In genomic region chr17:34170877-34171498, GRCm38 (mm10) we compare ENCODE assay signal across 9 mouse cellular contexts. TPM values are rescaled to one million over a fixed set of nuclear protein-coding genes. Genes with fewer than 3 reads are reported as not detected.
A peak's percentile ranks its signal among the peaks of the same experiment; 100 is the strongest.
DNase-seq lines count a peak whose midpoint lies in the region; ATAC-seq and TF ChIP-seq lines count a peak whose summit lies in the region.
"Had no signal": no experiment of that assay in that cellular context is flagged by ENCODE, and none has a peak within 500 bp of the region (broad histone marks: within the 10 kb centered on the region; RNA-seq: fewer than 3 reads in every experiment).

No protein-coding gene starts in this region.

- peak; percentile 43 for TF ChIP-seq CTCF in ES-Bruce4 (IDR thresholded peaks at IDR 0.05; ENCODE audit: low read depth, low read length)

- H3K9ac ChIP-seq in ES-Bruce4 (ENCODE audit: low read depth, poor library complexity, severe bottlenecking): no peak overlapping the region
- no peak overlapping the region for H3K9ac ChIP-seq in lung, embryonic 16.5 days (ENCODE audit: low read length)
- H3K9ac ChIP-seq: neural tube, embryonic 13.5 days had no signal

- 0 out of 2 replicates have a peak overlapping the region, but pooled peaks have one; percentile 9 for H3K4me2 ChIP-seq in lung, embryonic 16.5 days (ENCODE audit: low read depth, low read length)
- H3K4me2 ChIP-seq: neural tube, embryonic 13.5 days had no signal

- H3K4me1 ChIP-seq in ES-Bruce4 (ENCODE audit: control insufficient read depth, insufficient read depth, low read length): no peaks in the 10 kb centered on the region
- H3K4me1 ChIP-seq in heart, embryonic 10.5 days: no peaks in the 10 kb centered on the region
- no peaks in the 10 kb centered on the region for H3K4me1 ChIP-seq in lung, embryonic 16.5 days (replicated peaks; ENCODE audit: control insufficient read depth, insufficient read depth, low read length)
- H3K4me1 ChIP-seq: neural tube, embryonic 13.5 days had no signal

- ATAC-seq in lung, embryonic 16.5 days (ENCODE audit: low read depth): peak; percentile 68

- TF ChIP-seq POLR2A in ES-Bruce4 (IDR thresholded peaks at IDR 0.05; ENCODE audit: insufficient read depth, low read length): no peak

- no peaks in the 10 kb centered on the region for H3K36me3 ChIP-seq in ES-Bruce4 (ENCODE audit: control insufficient read depth, insufficient read depth, low read length, poor library complexity, severe bottlenecking)
- H3K36me3 ChIP-seq in heart, embryonic 10.5 days: no peaks in the 10 kb centered on the region
- H3K36me3 ChIP-seq in lung, embryonic 16.5 days (ENCODE audit: control insufficient read depth, insufficient read depth, low read length): no peaks in the 10 kb centered on the region
- H3K36me3 ChIP-seq: neural tube, embryonic 13.5 days had no signal

- TF ChIP-seq EP300 in ES-Bruce4 (IDR thresholded peaks at IDR 0.05; ENCODE audit: insufficient read depth, low read depth, low read length): no peak

- H3K4me3 ChIP-seq in ES-Bruce4 (ENCODE audit: low read depth, low read length): no peak overlapping the region
- no peak overlapping the region for H3K4me3 ChIP-seq in heart, embryonic 10.5 days
- no peak overlapping the region for H3K4me3 ChIP-seq in lung, embryonic 16.5 days (ENCODE audit: low read length)
- H3K4me3 ChIP-seq: neural tube, embryonic 13.5 days had no signal

- H3K9me3 ChIP-seq in ES-Bruce4 (replicated peaks; ENCODE audit: control insufficient read depth, insufficient read depth, low read length, poor library complexity, severe bottlenecking): peaks cover 5% of the 10 kb centered on the region
- 0 out of 2 replicates have a peak, but pooled peaks cover 2% of the 10 kb centered on the region for H3K9me3 ChIP-seq in heart, embryonic 10.5 days
- H3K9me3 ChIP-seq in lung, embryonic 16.5 days (ENCODE audit: control insufficient read depth, low read length): peaks cover 5% of the 10 kb centered on the region
- H3K9me3 ChIP-seq: neural tube, embryonic 13.5 days had no signal

- WGBS in heart, embryonic 10.5 days: 39% methylated on average over 13 of the region's 13 CpGs
- WGBS in lung, embryonic 16.5 days: 34% methylated on average over 13 of the region's 13 CpGs

- DNase-seq in ZHBTc4 (ENCODE audit: low read depth, low spot score): peak; percentile 71
- DNase-seq in cerebellum, postnatal 36 days: peak; percentile 74 to 83
- peak; percentile 78 for DNase-seq in heart, embryonic 10.5 days (ENCODE audit: low spot score)
- DNase-seq in layer of hippocampus, adult 9-11 months: peak; percentile 71
- DNase-seq in right cerebral cortex, postnatal 25 days: peak; percentile 52
- DNase-seq in urinary bladder, postnatal 4 days (ENCODE audit: low spot score in 2 of 2): peak; percentile 52 to 85

- no peak overlapping the region for H3K27ac ChIP-seq in ES-Bruce4 (ENCODE audit: insufficient read depth, low read length)
- H3K27ac ChIP-seq in heart, embryonic 10.5 days: no peak overlapping the region
- H3K27ac ChIP-seq in lung, embryonic 16.5 days (ENCODE audit: low read length): no peak overlapping the region
- H3K27ac ChIP-seq: neural tube, embryonic 13.5 days had no signal

- H3K27me3 ChIP-seq in ES-Bruce4 (ENCODE audit: control insufficient read depth, insufficient read depth, low read length, poor library complexity, severe bottlenecking): no peaks in the 10 kb centered on the region
- 0 out of 2 replicates have a peak, but pooled peaks cover 4% of the 10 kb centered on the region for H3K27me3 ChIP-seq in heart, embryonic 10.5 days (ENCODE audit: insufficient read depth, poor library complexity, severe bottlenecking)
- H3K27me3 ChIP-seq in lung, embryonic 16.5 days (ENCODE audit: control insufficient read depth, insufficient read depth, low read depth, low read length): no peaks in the 10 kb centered on the region; the same call in none of the 2 replicates

RNA-seq across cellular contexts. Expression of gene Tap1, which starts 16.4 kb away (rescaled TPM):
- 21.6 and 24.6 TPM in 2 replicates for polyA plus RNA-seq in ES-Bruce4 (2011; ENCODE audit: insufficient read depth, insufficient read length, low read depth, missing spikeins)
- 0.84 and 1.2 TPM in 2 replicates for polyA plus RNA-seq in heart, embryonic 10.5 days (2016; fragmentation: Nextera tagmentation; extraction: Ambion mirVana)
- polyA plus RNA-seq in lung, embryonic 16.5 days (2015; fragmentation: Nextera tagmentation; extraction: Ambion mirVana): 7.2 and 9.7 TPM in 2 replicates

RNA-seq across cellular contexts. Expression of gene Psmb9, which starts 16.6 kb away (rescaled TPM):
- 8.7 and 10.2 TPM in 2 replicates for polyA plus RNA-seq in ES-Bruce4 (2011; ENCODE audit: insufficient read depth, insufficient read length, low read depth, missing spikeins)
- polyA plus RNA-seq in heart, embryonic 10.5 days (2016; fragmentation: Nextera tagmentation; extraction: Ambion mirVana): 0.41 and 0.60 TPM in 2 replicates
- polyA plus RNA-seq in lung, embryonic 16.5 days (2015; fragmentation: Nextera tagmentation; extraction: Ambion mirVana): 8.8 and 12.8 TPM in 2 replicates

RNA-seq across cellular contexts. Expression of gene H2-DMb1, which starts 18.1 kb away (rescaled TPM):
- polyA plus RNA-seq in ES-Bruce4 (2011; ENCODE audit: insufficient read depth, insufficient read length, low read depth, missing spikeins): 0.65 and 1.1 TPM in 2 replicates
- polyA plus RNA-seq in heart, embryonic 10.5 days (2016; fragmentation: Nextera tagmentation; extraction: Ambion mirVana): 0.23 and 0.29 TPM in 2 replicates
- polyA plus RNA-seq in lung, embryonic 16.5 days (2015; fragmentation: Nextera tagmentation; extraction: Ambion mirVana): 3.7 and 6.2 TPM in 2 replicates
- polyA plus RNA-seq: neural tube, embryonic 13.5 days had no signal

RNA-seq across cellular contexts. Expression of gene Psmb8, which starts 26.5 kb away (rescaled TPM):
- 20.5 and 27.6 TPM in 2 replicates for polyA plus RNA-seq in ES-Bruce4 (2011; ENCODE audit: insufficient read depth, insufficient read length, low read depth, missing spikeins)
- 0.86 and 0.87 TPM in 2 replicates for polyA plus RNA-seq in heart, embryonic 10.5 days (2016; fragmentation: Nextera tagmentation; extraction: Ambion mirVana)
- polyA plus RNA-seq in lung, embryonic 16.5 days (2015; fragmentation: Nextera tagmentation; extraction: Ambion mirVana): 21.4 and 37.2 TPM in 2 replicates

RNA-seq across cellular contexts. Expression of gene H2-DMb2, which starts 27.9 kb away (rescaled TPM):
- polyA plus RNA-seq in ES-Bruce4 (2011; ENCODE audit: insufficient read depth, insufficient read length, low read depth, missing spikeins): not detected in 2 replicates
- 0.18 TPM in 1 of 2 replicates, not detected in the other for polyA plus RNA-seq in heart, embryonic 10.5 days (2016; fragmentation: Nextera tagmentation; extraction: Ambion mirVana)
- 1.6 and 2.1 TPM in 2 replicates for polyA plus RNA-seq in lung, embryonic 16.5 days (2015; fragmentation: Nextera tagmentation; extraction: Ambion mirVana)
- polyA plus RNA-seq: neural tube, embryonic 13.5 days had no signal
